Mouse (Mus musculus) embryonic facial prominence, embryonic 11.5 days (tissue): ENCODE data around the gene Ntn5. TPM values are rescaled to one million over a fixed set of nuclear protein-coding genes. Genes with fewer than 3 reads are reported as not detected.

Source experiments
- ATAC-seq: fragments of 200-750 bp; cut with Nextera tagmentation; replicated peaks from 2 replicates; pipeline ENCODE4 v1.8.0; 2017; ENCODE audit warnings: low read depth; ENCODE audit not compliant: insufficient number of reproducible peaks, low FRiP score, low TSS enrichment
- DNase-seq: peaks from one replicate; pipeline ENCODE4 v3.0.0-alpha.2; 2015; ENCODE audit warnings: low spot score
- H3K27ac ChIP-seq: fragments of 300-500 bp; sonication (generic); replicated peaks from 2 replicates; pipeline ENCODE4 v1.5.1; 2014; ENCODE audit warnings: mild to moderate bottlenecking, low read depth, low read length, control low read depth
- H3K27me3 ChIP-seq: fragments of 300-500 bp; sonication (generic); 2 replicates; pipeline ENCODE4 v1.6.1; 2014; ENCODE audit warnings: mild to moderate bottlenecking, low read length, moderate library complexity, mixed read lengths; ENCODE audit not compliant: control insufficient read depth, insufficient read depth
- H3K36me3 ChIP-seq: fragments of 300-500 bp; sonication (generic); replicated peaks from 2 replicates; pipeline ENCODE4 v1.6.1; 2014; ENCODE audit warnings: low read depth, mild to moderate bottlenecking, low read length, moderate library complexity, mixed read lengths; ENCODE audit not compliant: control insufficient read depth, insufficient read depth
- H3K4me1 ChIP-seq: fragments of 300-500 bp; sonication (generic); 2 replicates; pipeline ENCODE4 v1.6.1; 2014; ENCODE audit warnings: low read length, mixed read lengths; ENCODE audit not compliant: control insufficient read depth, insufficient read depth
- H3K4me2 ChIP-seq: fragments of 300-500 bp; sonication (generic); 2 replicates; pipeline ENCODE4 v1.6.1; 2014; ENCODE audit warnings: low read depth, mild to moderate bottlenecking, control low read depth, low read length, moderate library complexity
- H3K4me3 ChIP-seq: fragments of 300-500 bp; sonication (generic); 2 replicates; pipeline ENCODE4 v1.5.1; 2014; ENCODE audit warnings: low read depth, low read length, control low read depth
- H3K9ac ChIP-seq: fragments of 300-500 bp; sonication (generic); replicated peaks from 2 replicates; pipeline ENCODE4 v1.6.1; 2014; ENCODE audit warnings: mild to moderate bottlenecking, control low read depth, low read length
- H3K9me3 ChIP-seq: fragments of 300-500 bp; sonication (generic); replicated peaks from 2 replicates; pipeline ENCODE4 v1.6.1; 2016; ENCODE audit warnings: mild to moderate bottlenecking, low read length, inconsistent platforms, mixed read lengths; ENCODE audit not compliant: control insufficient read depth
- WGBS: fragments of 180-500 bp; shearing (Covaris S2); extraction: QIAGEN DNeasy Blood & Tissue Kit; methylation state at CpG from one replicate; pipeline ENCODE4 v1.1.7; 2014; 5-methylcytosine and 5-hydroxymethylcytosine counted together
- polyA plus RNA-seq: library from polyadenylated mRNA; unstranded; fragments of >200 nt; fragmentation: Nextera tagmentation; extraction: Ambion mirVana; gene quantifications from 2 replicates; pipeline ENCODE4 v1.2.1, GENCODE M21; 2014

Ntn5 gene
- polyA plus RNA-seq, 1 experiment from 2014 or later, result 0.25 TPM

GRCm38 (mm10) chr7:45702316-45702715 lies 18.5 kb downstream of the Ntn5 start:
- no peak for DNase-seq
- Histone ChIP-seq H3K4me2 (no peak overlapping the region), H3K4me3 (no peak overlapping the region), H3K36me3 (no peaks in the 10 kb centered on the region), H3K27ac (no peak overlapping the region), H3K9me3 (no peaks in the 10 kb centered on the region), H3K27me3 (peaks cover 19% of the 10 kb centered on the region), H3K9ac (no peak overlapping the region), H3K4me1 (peaks cover 10% of the 10 kb centered on the region)
- 92% methylated on average over 11 of the region's 11 CpGs for WGBS
- ATAC-seq, result no peak

GRCm38 (mm10) chr7:45702809-45703520 lies 19.1 kb downstream of the Ntn5 start:
- Histone ChIP-seq H3K9ac (no peak overlapping the region; the same call in 1 of the 2 replicates), H3K27me3 (peaks cover 19% of the 10 kb centered on the region), H3K4me1 (peaks cover 10% of the 10 kb centered on the region), H3K36me3 (no peaks in the 10 kb centered on the region), H3K27ac (no peak overlapping the region), H3K4me2 (peak overlapping the region; percentile 73), H3K4me3 (no peak overlapping the region), H3K9me3 (no peaks in the 10 kb centered on the region)
- DNase-seq, result no peak
- WGBS, result 88% methylated on average over 17 of the region's 17 CpGs
- ATAC-seq, result no peak

GRCm38 (mm10) chr7:45703521-45704033 lies 19.8 kb downstream of the Ntn5 start:
- H3K27ac ChIP-seq, result peak overlapping the region; percentile 62
- peaks cover 16% of the 10 kb centered on the region for H3K27me3 ChIP-seq
- DNase-seq, result no peak
- H3K4me2 ChIP-seq, result peak overlapping the region; percentile 73
- no peaks in the 10 kb centered on the region for H3K9me3 ChIP-seq
- H3K9ac ChIP-seq, result peak overlapping the region; percentile 53
- H3K36me3 ChIP-seq, result no peaks in the 10 kb centered on the region
- 43% methylated on average over 12 of the region's 12 CpGs for WGBS
- peak overlapping the region; percentile 37; the same call in 1 of the 2 replicates for H3K4me3 ChIP-seq
- no peak for ATAC-seq
- peaks cover 15% of the 10 kb centered on the region for H3K4me1 ChIP-seq

GRCm38 (mm10) chr7:45704046-45704559 lies 20.3 kb downstream of the Ntn5 start:
- H3K27ac ChIP-seq, result peak overlapping the region; percentile 62
- H3K9me3 ChIP-seq, result no peaks in the 10 kb centered on the region
- DNase-seq (peak; percentile 81), ATAC-seq (peak; percentile 40)
- H3K4me2 ChIP-seq, result peak overlapping the region; percentile 73
- peak overlapping the region; percentile 53 for H3K9ac ChIP-seq
- peaks cover 12% of the 10 kb centered on the region for H3K27me3 ChIP-seq
- 1% methylated on average over 13 of the region's 13 CpGs for WGBS
- H3K36me3 ChIP-seq, result no peaks in the 10 kb centered on the region
- H3K4me3 ChIP-seq, result peak overlapping the region; percentile 37
- peaks cover 18% of the 10 kb centered on the region for H3K4me1 ChIP-seq

- Histone ChIP-seq H3K4me2 (peak within 1 kb of the TSS; percentile 95), H3K4me1 (peaks cover 18% of the 10 kb centered on the region), H3K4me3 (peak within 1 kb of the TSS; percentile 56), H3K27me3 (peaks cover 6% of the 10 kb centered on the region; the same call in 1 of the 2 replicates), H3K36me3 (no peaks in the 10 kb centered on the region), H3K27ac (peak within 1 kb of the TSS; percentile 65), H3K9ac (peak within 1 kb of the TSS; percentile 54), H3K9me3 (no peaks in the 10 kb centered on the region)
- WGBS, result under 1% methylated on average over 36 of the region's 36 CpGs
- ATAC-seq (peak; percentile 74), DNase-seq (peak; percentile 99)
These were observed 21.1 kb downstream of the Ntn5 start, which contains the start of gene Dbp for GRCm38 (mm10) chr7:45704730-45705442. Dbp (plus strand) TSS chr7:45705088.

- ATAC-seq (no peak), DNase-seq (peak; percentile 49)
- Histone ChIP-seq H3K4me3 (peak overlapping the region; percentile 56), H3K27me3 (peaks cover 2% of the 10 kb centered on the region; the same call in 1 of the 2 replicates), H3K4me2 (peak overlapping the region; percentile 95), H3K36me3 (no peaks in the 10 kb centered on the region), H3K4me1 (peaks cover 18% of the 10 kb centered on the region), H3K9ac (peak overlapping the region; percentile 54), H3K27ac (peak overlapping the region; percentile 65), H3K9me3 (no peaks in the 10 kb centered on the region)
- 0% methylated on average over 21 of the region's 21 CpGs for WGBS
These were observed 21.6 kb downstream of the Ntn5 start for GRCm38 (mm10) chr7:45705443-45705864.

- ATAC-seq (no peak), DNase-seq (peak; percentile 72)
- Histone ChIP-seq H3K4me2 (peak overlapping the region; percentile 95), H3K36me3 (no peaks in the 10 kb centered on the region), H3K4me3 (peak overlapping the region; percentile 56), H3K27me3 (no peaks in the 10 kb centered on the region; the same call in 1 of the 2 replicates), H3K9me3 (no peaks in the 10 kb centered on the region), H3K4me1 (peaks cover 15% of the 10 kb centered on the region), H3K27ac (no peak overlapping the region), H3K9ac (peak overlapping the region; percentile 64)
- 0% methylated on average over 7 of the region's 7 CpGs for WGBS
These were observed 22.1 kb downstream of the Ntn5 start for GRCm38 (mm10) chr7:45705873-45706281.
